Mouse (Mus musculus) spleen, adult 2 months (tissue): Measurements from ENCODE around the gene Gpc5. TPM values are rescaled to one million over a fixed set of nuclear protein-coding genes. Genes with fewer than 3 reads are reported as not detected.

Experiments
- DNase-seq, 2 experiments: peaks; one replicate each; pipeline versions ENCODE4 v3.0.0 to v3.0.0-alpha.2; 2012 to 2021; ENCODE audit warnings: low spot score in 2 of 2, low read depth in 1 of 2
- H3K27ac ChIP-seq: fragments of 200-500 bp; 2 replicates; pipeline ENCODE4 v1.5.1; 2012; ENCODE audit warnings: low read length, inconsistent platforms; ENCODE audit not compliant: insufficient read depth
- H3K27me3 ChIP-seq: fragments of 200-500 bp; 2 replicates; pipeline ENCODE4 v1.6.1; 2012; ENCODE audit warnings: mild to moderate bottlenecking, moderate library complexity, low read length, inconsistent platforms; ENCODE audit not compliant: control insufficient read depth, insufficient read depth
- H3K36me3 ChIP-seq: fragments of 200-500 bp; 2 replicates; pipeline ENCODE4 v1.6.1; 2012; ENCODE audit warnings: mild to moderate bottlenecking, low read length, inconsistent platforms; ENCODE audit not compliant: control insufficient read depth, insufficient read depth
- H3K4me1 ChIP-seq: fragments of 200-500 bp; 2 replicates; pipeline ENCODE4 v1.6.1; 2011; ENCODE audit warnings: inconsistent platforms; ENCODE audit not compliant: control insufficient read depth, insufficient read depth, insufficient read length
- H3K4me3 ChIP-seq: fragments of 200-500 bp; 2 replicates; pipeline ENCODE4 v1.5.1; 2011; ENCODE audit warnings: mild to moderate bottlenecking, inconsistent platforms; ENCODE audit not compliant: insufficient read depth, insufficient read length; ENCODE audit errors: extremely low read depth
- CTCF ChIP-seq: fragments of 200-500 bp; IDR thresholded peaks from 2 replicates; pipeline ENCODE4 v1.5.1; 2011; ENCODE audit warnings: mild to moderate bottlenecking, inconsistent platforms; ENCODE audit not compliant: insufficient read depth, insufficient read length, insufficient replicate concordance; ENCODE audit errors: extremely low read depth
- POLR2A ChIP-seq: fragments of 200-500 bp; IDR thresholded peaks from 2 replicates; pipeline ENCODE4 v1.6.1; 2011; ENCODE audit warnings: low read depth, low read length, inconsistent platforms
- WGBS: fragments of 180-500 bp; shearing (Covaris S2); methylation state at CpG from one replicate; pipeline ENCODE4 v1.1.7; 2018; 5-methylcytosine and 5-hydroxymethylcytosine counted together
- polyA plus RNA-seq: library from polyadenylated mRNA; depleted of rRNA; stranded (reverse); fragments of >200 nt; gene quantifications from 2 replicates; pipeline ENCODE4 v1.2.3, GENCODE M21; 2012

The Gpc5 gene
- polyA plus RNA-seq, 1 experiment = not detected

GRCm38 (mm10) chr14:115414545-115414944 is 322.5 kb downstream of the Gpc5 start:
- WGBS = 68% methylated on average over 5 of the region's 5 CpGs
- H3K27ac ChIP-seq = no peak overlapping the region
- H3K27me3 ChIP-seq = no peaks in the 10 kb centered on the region
- DNase-seq = no peak
- no peak overlapping the region; the same call in 1 of the 2 replicates for H3K4me3 ChIP-seq
- H3K4me1 ChIP-seq = no peaks in the 10 kb centered on the region
- H3K36me3 ChIP-seq = no peaks in the 10 kb centered on the region
- no peak for TF ChIP-seq POLR2A
- TF ChIP-seq CTCF = no peak

- no peak overlapping the region for H3K4me3 ChIP-seq
- H3K36me3 ChIP-seq = no peaks in the 10 kb centered on the region
- no peak for DNase-seq
- WGBS = 88% methylated on average over 3 of the region's 3 CpGs
- TF ChIP-seq POLR2A (no peak), CTCF (no peak)
- H3K27me3 ChIP-seq = no peaks in the 10 kb centered on the region
- H3K27ac ChIP-seq = no peak overlapping the region
- no peaks in the 10 kb centered on the region for H3K4me1 ChIP-seq
These were observed 340.0 kb downstream of the Gpc5 start for GRCm38 (mm10) chr14:115431967-115432366.

GRCm38 (mm10) chr14:115432368-115432767 is 340.4 kb downstream of the Gpc5 start:
- TF ChIP-seq CTCF (no peak), POLR2A (no peak)
- DNase-seq = no peak
- Histone ChIP-seq H3K4me1 (no peaks in the 10 kb centered on the region), H3K36me3 (no peaks in the 10 kb centered on the region), H3K27ac (no peak overlapping the region), H3K27me3 (no peaks in the 10 kb centered on the region), H3K4me3 (no peak overlapping the region)
- 95% methylated on average over 3 of the region's 3 CpGs for WGBS

GRCm38 (mm10) chr14:115436617-115437016 is 344.6 kb downstream of the Gpc5 start:
- 5% methylated on average over 2 of the region's 2 CpGs for WGBS
- H3K36me3 ChIP-seq = no peaks in the 10 kb centered on the region
- no peak for TF ChIP-seq POLR2A
- no peak for TF ChIP-seq CTCF
- no peak overlapping the region for H3K27ac ChIP-seq
- H3K27me3 ChIP-seq = no peaks in the 10 kb centered on the region
- H3K4me3 ChIP-seq = no peak overlapping the region
- H3K4me1 ChIP-seq = no peaks in the 10 kb centered on the region
- no peak for DNase-seq

GRCm38 (mm10) chr14:115444789-115445770 is 353.1 kb downstream of the Gpc5 start:
- DNase-seq = no peak
- Histone ChIP-seq H3K4me1 (no peaks in the 10 kb centered on the region), H3K27me3 (no peaks in the 10 kb centered on the region), H3K4me3 (no peak overlapping the region), H3K27ac (no peak overlapping the region), H3K36me3 (no peaks in the 10 kb centered on the region)
- TF ChIP-seq CTCF = no peak
- no peak for TF ChIP-seq POLR2A
- WGBS = 89% methylated on average over 10 of the region's 10 CpGs

- no peak for DNase-seq
- TF ChIP-seq CTCF (no peak), POLR2A (no peak)
- Histone ChIP-seq H3K27me3 (no peaks in the 10 kb centered on the region), H3K27ac (no peak overlapping the region), H3K36me3 (no peaks in the 10 kb centered on the region), H3K4me1 (no peaks in the 10 kb centered on the region), H3K4me3 (no peak overlapping the region)
- WGBS = 64% methylated on average over 2 of the region's 2 CpGs
These were observed 358.9 kb downstream of the Gpc5 start for GRCm38 (mm10) chr14:115450938-115451337.

- TF ChIP-seq CTCF = no peak
- no peak for TF ChIP-seq POLR2A
- DNase-seq = no peak
- 45% methylated on average over 5 of the region's 5 CpGs for WGBS
- Histone ChIP-seq H3K4me1 (no peaks in the 10 kb centered on the region), H3K27me3 (no peaks in the 10 kb centered on the region), H3K27ac (no peak overlapping the region), H3K4me3 (no peak overlapping the region), H3K36me3 (no peaks in the 10 kb centered on the region)
These were observed 375.9 kb downstream of the Gpc5 start for GRCm38 (mm10) chr14:115467960-115468359.
